Mouse (Mus musculus) retina, adult 2 months (tissue): Measurements from ENCODE around the gene Pipox.

Source experiments
- DNase-seq: peaks from one replicate; pipeline ENCODE4 v3.0.0-alpha.2; 2012; ENCODE audit warnings: low read depth, low spot score

Pipox gene

GRCm38 (mm10) chr11:77893787-77894718 lies at the start of gene Pipox:
Gene Pipox, minus strand, starts transcription at chr11:77894096.
- no peak for DNase-seq

- DNase-seq: no peak
These were observed 48.3 kb upstream of the Pipox start for GRCm38 (mm10) chr11:77942230-77942629.

- DNase-seq: no peak
These were observed 43.9 kb upstream of the Pipox start for GRCm38 (mm10) chr11:77937649-77938410.

- no peak for DNase-seq
These were observed 43.0 kb upstream of the Pipox start for GRCm38 (mm10) chr11:77936846-77937245.

GRCm38 (mm10) chr11:77934568-77935311 lies 40.8 kb upstream of the Pipox start:
- no peak for DNase-seq

GRCm38 (mm10) chr11:77934111-77934521 lies 40.2 kb upstream of the Pipox start:
- DNase-seq: no peak

- DNase-seq: no peak
These were observed 38.7 kb upstream of the Pipox start for GRCm38 (mm10) chr11:77932576-77932975.

GRCm38 (mm10) chr11:77931541-77932433 lies 37.9 kb upstream of the Pipox start:
- DNase-seq: no peak

- DNase-seq: peak; percentile 56
These were observed 37.0 kb upstream of the Pipox start, which contains the start of gene Sez6 for GRCm38 (mm10) chr11:77930751-77931540. Gene Sez6, plus strand, starts transcription at chr11:77930800.

GRCm38 (mm10) chr11:77927837-77928236 lies 33.9 kb upstream of the Pipox start:
- no peak for DNase-seq

- no peak for DNase-seq
These were observed 32.8 kb upstream of the Pipox start for GRCm38 (mm10) chr11:77926666-77927065.

- no peak for DNase-seq
These were observed 32.2 kb upstream of the Pipox start for GRCm38 (mm10) chr11:77925836-77926657.

- DNase-seq: no peak
These were observed 29.4 kb upstream of the Pipox start for GRCm38 (mm10) chr11:77923285-77923684.

GRCm38 (mm10) chr11:77917166-77917565 lies 23.3 kb upstream of the Pipox start:
- no peak for DNase-seq

- no peak for DNase-seq
These were observed 22.8 kb upstream of the Pipox start for GRCm38 (mm10) chr11:77916741-77917140.

- DNase-seq: no peak
These were observed 20.8 kb upstream of the Pipox start for GRCm38 (mm10) chr11:77914598-77915260.

GRCm38 (mm10) chr11:77913505-77913904 lies 19.6 kb upstream of the Pipox start:
- DNase-seq: no peak

GRCm38 (mm10) chr11:77909776-77910175 lies 15.9 kb upstream of the Pipox start:
- no peak for DNase-seq
